Mouse (Mus musculus): ENCODE data around the gene Fgfr4. TPM values are rescaled to one million over a fixed set of nuclear protein-coding genes. Genes with fewer than 3 reads are reported as not detected.
A peak's percentile ranks its signal among the peaks of the same experiment; 100 is the strongest.

Fgfr4 gene
- total and polyA plus RNA-seq, 2 experiments from 2014 or later: 0.44 to 0.52 TPM

DNA sequence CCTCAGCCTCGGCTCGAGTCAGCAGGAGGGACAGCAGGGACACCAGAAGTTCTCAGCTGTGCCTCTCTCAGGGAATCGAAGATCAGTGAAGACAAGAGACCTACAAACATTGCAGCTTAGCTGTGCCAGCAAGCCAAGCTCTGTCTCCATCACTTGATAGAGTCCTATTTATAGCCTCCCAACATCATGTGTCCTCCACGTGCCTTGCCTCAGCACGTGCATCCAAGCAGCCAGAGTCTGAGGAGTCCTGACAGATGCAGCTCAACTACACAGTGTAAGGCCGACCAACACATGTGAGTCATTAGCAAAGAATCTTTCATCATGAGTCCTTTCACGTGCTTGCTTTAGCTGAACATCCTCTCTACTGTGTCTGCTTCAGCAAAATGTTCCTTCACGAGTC, 44.7 kb upstream of the Fgfr4 start:
- 93% methylated on average over 8 of the region's 8 CpGs for WGBS
- DNase-seq (ENCODE audit: low spot score): no peak

DNA sequence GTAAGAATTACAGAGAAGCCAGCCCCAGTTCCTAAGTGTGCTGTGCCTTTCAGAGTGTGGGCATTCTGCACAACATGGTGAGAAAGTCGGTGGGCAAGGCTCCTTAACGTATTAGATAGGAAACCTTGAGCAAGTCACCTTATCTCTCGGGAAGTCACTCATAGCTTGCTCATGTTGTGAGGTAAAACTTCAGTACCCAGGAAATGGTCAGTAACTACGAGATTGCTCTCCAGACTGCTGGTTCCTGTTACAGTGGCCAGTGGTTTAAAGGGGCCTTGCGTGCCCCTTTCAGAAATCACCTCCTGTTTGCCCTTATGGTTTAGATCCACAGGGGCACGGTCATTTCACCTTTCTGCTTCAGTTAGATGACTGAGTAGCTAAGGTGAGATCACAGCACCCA, 38.1 kb upstream of the Fgfr4 start:
- Histone ChIP-seq H3K27me3 (ENCODE audit: insufficient read depth, low read length) (no peaks in the 10 kb centered on the region), H3K36me3 (ENCODE audit: insufficient read depth, low read length) (peaks cover 23% of the 10 kb centered on the region), H3K9me3 (ENCODE audit: low read length) (no peaks in the 10 kb centered on the region), H3K4me1 (ENCODE audit: insufficient read depth, low read length) (no peaks in the 10 kb centered on the region), H3K27ac (ENCODE audit: low read depth, low read length) (no peak overlapping the region), H3K9ac (replicated peaks; ENCODE audit: low read length, poor library complexity, severe bottlenecking) (no peak overlapping the region), H3K4me3 (ENCODE audit: low read depth, low read length) (no peak overlapping the region), H3K4me2 (ENCODE audit: low read depth, low read length, poor library complexity, severe bottlenecking) (no peak overlapping the region)
- no peak for TF ChIP-seq CTCF (IDR thresholded peaks at IDR 0.05)
- 91% methylated on average over 6 of the region's 6 CpGs for WGBS
- DNase-seq (ENCODE audit: low spot score): no peak
- no peak for ATAC-seq (ENCODE audit: low FRiP score)

More for the DNA sequence above, 44.7 kb upstream of the Fgfr4 start:
- TF ChIP-seq CTCF (IDR thresholded peaks at IDR 0.05): no peak
- no peaks in the 10 kb centered on the region for H3K27me3 ChIP-seq (ENCODE audit: insufficient read depth, low read length)
- ATAC-seq (ENCODE audit: low FRiP score): no peak
- H3K4me3 ChIP-seq (ENCODE audit: low read depth, low read length): no peak overlapping the region
- H3K9me3 ChIP-seq (ENCODE audit: low read length): no peaks in the 10 kb centered on the region
- no peak overlapping the region for H3K27ac ChIP-seq (ENCODE audit: low read depth, low read length)
- no peaks in the 10 kb centered on the region for H3K36me3 ChIP-seq (ENCODE audit: insufficient read depth, low read length)
- H3K4me1 ChIP-seq (ENCODE audit: insufficient read depth, low read length): no peaks in the 10 kb centered on the region
- H3K9ac ChIP-seq (replicated peaks; ENCODE audit: low read length, poor library complexity, severe bottlenecking): no peak overlapping the region
- no peak overlapping the region for H3K4me2 ChIP-seq (ENCODE audit: low read depth, low read length, poor library complexity, severe bottlenecking)

DNA sequence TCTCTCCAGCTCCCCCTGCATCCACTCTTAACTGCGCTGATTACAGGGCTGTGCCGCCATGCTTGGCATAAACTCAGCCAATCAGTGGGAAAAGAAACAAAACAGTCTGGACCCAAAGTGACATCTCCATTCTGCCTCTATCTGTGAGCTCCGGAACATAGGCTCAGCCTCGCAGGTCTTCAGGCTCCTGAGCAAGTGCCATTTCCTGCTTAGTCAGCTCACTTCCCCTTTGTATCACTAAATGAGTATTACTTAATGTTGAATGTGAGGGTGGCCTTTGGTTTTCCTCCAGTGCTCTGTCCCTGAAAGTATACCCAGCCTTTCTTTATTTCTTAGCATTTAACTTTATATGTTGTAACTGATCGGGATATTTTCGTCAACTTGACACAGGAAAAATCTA, 27.5 kb upstream of the Fgfr4 start:
- 97% methylated on average over 6 of the region's 6 CpGs for WGBS
- DNase-seq (ENCODE audit: low spot score) (no peak), ATAC-seq (ENCODE audit: low FRiP score) (no peak)
- Histone ChIP-seq H3K9me3 (ENCODE audit: low read length) (no peaks in the 10 kb centered on the region), H3K4me1 (ENCODE audit: insufficient read depth, low read length) (no peaks in the 10 kb centered on the region), H3K27me3 (ENCODE audit: insufficient read depth, low read length) (no peaks in the 10 kb centered on the region), H3K4me3 (ENCODE audit: low read depth, low read length) (no peak overlapping the region), H3K27ac (ENCODE audit: low read depth, low read length) (no peak overlapping the region), H3K9ac (replicated peaks; ENCODE audit: low read length, poor library complexity, severe bottlenecking) (no peak overlapping the region), H3K36me3 (ENCODE audit: insufficient read depth, low read length) (peaks cover 19% of the 10 kb centered on the region), H3K4me2 (ENCODE audit: low read depth, low read length, poor library complexity, severe bottlenecking) (no peak overlapping the region)
- TF ChIP-seq CTCF (IDR thresholded peaks at IDR 0.05): no peak

DNA sequence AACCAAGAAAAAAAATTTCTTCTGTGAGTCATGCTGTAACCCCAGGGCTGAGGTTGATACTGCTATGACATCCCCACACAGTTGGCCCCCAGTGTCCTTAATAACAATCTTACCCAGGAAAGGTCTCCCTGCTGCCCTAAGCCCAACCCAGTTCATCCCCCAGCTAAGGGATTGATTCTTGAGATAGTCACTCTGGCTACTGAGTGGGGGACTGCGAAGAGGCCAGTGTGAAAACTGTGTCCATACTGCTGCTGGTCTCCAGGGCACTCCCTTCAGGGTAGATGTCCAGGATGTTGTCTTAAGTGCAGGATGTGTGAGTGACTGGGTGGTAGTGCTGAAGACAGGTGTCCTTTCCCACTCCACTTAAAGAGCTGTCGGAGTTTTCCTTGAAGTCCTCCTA, 19.0 kb upstream of the Fgfr4 start, which contains the start of gene Gm17617:
Gm17617 (minus strand) TSS at position 101 of the 400 bp plus-strand sequence.
- ATAC-seq (ENCODE audit: low FRiP score): no peak
- Histone ChIP-seq H3K4me3 (ENCODE audit: low read depth, low read length) (no peak within 1 kb of the TSS), H3K36me3 (ENCODE audit: insufficient read depth, low read length) (peaks cover 40% of the 10 kb centered on the region), H3K9me3 (ENCODE audit: low read length) (no peaks in the 10 kb centered on the region), H3K4me1 (ENCODE audit: insufficient read depth, low read length) (no peaks in the 10 kb centered on the region), H3K9ac (replicated peaks; ENCODE audit: low read length, poor library complexity, severe bottlenecking) (no peak within 1 kb of the TSS), H3K27me3 (ENCODE audit: insufficient read depth, low read length) (no peaks in the 10 kb centered on the region), H3K27ac (ENCODE audit: low read depth, low read length) (no peak within 1 kb of the TSS), H3K4me2 (ENCODE audit: low read depth, low read length, poor library complexity, severe bottlenecking) (no peak within 1 kb of the TSS)
- TF ChIP-seq CTCF (IDR thresholded peaks at IDR 0.05): no peak
- DNase-seq (ENCODE audit: low spot score): no peak
- WGBS: 100% methylated on average over 2 of the region's 2 CpGs

DNA sequence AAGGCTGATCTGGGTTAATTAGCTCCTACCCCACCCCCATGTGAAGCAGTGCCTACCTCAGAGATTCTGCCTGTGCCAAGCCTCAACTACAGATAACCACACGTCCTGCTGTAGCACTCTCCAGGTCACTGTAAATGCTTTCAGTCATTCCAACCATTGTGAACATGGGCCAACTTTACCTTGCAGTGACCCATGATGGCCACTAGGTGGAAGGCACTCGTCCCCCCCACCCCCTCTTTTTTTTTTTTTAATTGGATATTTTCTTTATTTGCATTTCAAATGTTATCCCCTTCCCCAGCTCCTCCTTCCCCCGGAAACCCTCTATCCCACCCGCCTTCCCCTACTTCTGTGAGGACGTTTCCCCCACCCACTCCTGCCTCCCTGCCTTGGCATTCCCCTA, 17.1 kb upstream of the Fgfr4 start:
- Histone ChIP-seq H3K9ac (replicated peaks; ENCODE audit: low read length, poor library complexity, severe bottlenecking) (no peak overlapping the region), H3K27ac (ENCODE audit: low read depth, low read length) (no peak overlapping the region), H3K4me2 (ENCODE audit: low read depth, low read length, poor library complexity, severe bottlenecking) (no peak overlapping the region), H3K36me3 (ENCODE audit: insufficient read depth, low read length) (peaks cover 30% of the 10 kb centered on the region), H3K4me3 (ENCODE audit: low read depth, low read length) (no peak overlapping the region), H3K9me3 (ENCODE audit: low read length) (no peaks in the 10 kb centered on the region), H3K4me1 (ENCODE audit: insufficient read depth, low read length) (no peaks in the 10 kb centered on the region), H3K27me3 (ENCODE audit: insufficient read depth, low read length) (no peaks in the 10 kb centered on the region)
- peak; percentile 79 for TF ChIP-seq CTCF (IDR thresholded peaks at IDR 0.05)
- ATAC-seq (ENCODE audit: low FRiP score): no peak
- WGBS: 7% methylated on average over 5 of the region's 5 CpGs
- DNase-seq (ENCODE audit: low spot score): peak; percentile 27

DNA sequence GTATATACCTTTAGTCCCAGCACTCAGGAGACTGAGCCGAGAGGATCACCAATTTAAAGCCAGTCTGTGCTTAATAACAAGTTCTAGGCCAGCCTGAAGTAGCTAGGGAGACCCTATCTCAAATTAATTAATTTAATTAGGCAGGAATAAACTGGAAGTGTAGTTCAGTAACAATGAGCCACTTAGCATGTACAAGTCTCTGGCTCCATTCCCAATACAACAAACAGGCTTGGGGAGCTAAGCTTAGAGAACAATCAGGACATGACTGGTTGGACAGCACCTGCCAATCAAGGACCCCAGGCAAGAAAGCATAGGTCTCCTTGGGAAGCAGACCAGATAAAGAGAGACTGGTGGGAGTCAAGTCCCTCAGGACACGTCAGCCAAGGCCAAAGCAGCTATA, 12.2 kb upstream of the Fgfr4 start:
- no peak overlapping the region for H3K9ac ChIP-seq (replicated peaks; ENCODE audit: low read length, poor library complexity, severe bottlenecking)
- H3K4me1 ChIP-seq (ENCODE audit: insufficient read depth, low read length): no peaks in the 10 kb centered on the region
- no peaks in the 10 kb centered on the region for H3K27me3 ChIP-seq (ENCODE audit: insufficient read depth, low read length)
- DNase-seq (ENCODE audit: low spot score) (no peak), ATAC-seq (ENCODE audit: low FRiP score) (no peak)
- H3K9me3 ChIP-seq (ENCODE audit: low read length): no peaks in the 10 kb centered on the region
- no peaks in the 10 kb centered on the region for H3K36me3 ChIP-seq (ENCODE audit: insufficient read depth, low read length)
- no peak overlapping the region for H3K27ac ChIP-seq (ENCODE audit: low read depth, low read length)
- WGBS: 61% methylated on average over 2 of the region's 2 CpGs
- no peak overlapping the region for H3K4me2 ChIP-seq (ENCODE audit: low read depth, low read length, poor library complexity, severe bottlenecking)
- TF ChIP-seq CTCF (IDR thresholded peaks at IDR 0.05): no peak
- no peak overlapping the region for H3K4me3 ChIP-seq (ENCODE audit: low read depth, low read length)

Measured in midbrain, postnatal 0 days (tissue).